Mouse (Mus musculus) hindbrain, postnatal 0 days (tissue): Measurements from ENCODE around the gene Dnm1l. TPM values are rescaled to one million over a fixed set of nuclear protein-coding genes. Genes with fewer than 3 reads are reported as not detected.

Experiments
- ATAC-seq: fragments of 200-750 bp; cut with Nextera tagmentation; 2 replicates; pipeline ENCODE4 v1.8.0; 2017; ENCODE audit warnings: mild to moderate bottlenecking, moderate TSS enrichment, moderate library complexity
- DNase-seq: peaks from one replicate; pipeline ENCODE4 v3.0.0-alpha.2; 2015; ENCODE audit warnings: low spot score
- H3K27ac ChIP-seq: fragments of 300-500 bp; sonication (generic); 2 replicates; pipeline ENCODE4 v1.5.1; 2014; ENCODE audit warnings: mild to moderate bottlenecking
- H3K27me3 ChIP-seq: fragments of 300-500 bp; sonication (generic); 2 replicates; pipeline ENCODE4 v1.6.1; 2014; ENCODE audit warnings: low read length, mixed read lengths; ENCODE audit not compliant: insufficient read depth
- H3K36me3 ChIP-seq: fragments of 300-500 bp; sonication (generic); 2 replicates; pipeline ENCODE4 v1.6.1; 2014; ENCODE audit warnings: low read length, mixed read lengths; ENCODE audit not compliant: insufficient read depth
- H3K4me1 ChIP-seq: fragments of 300-500 bp; sonication (generic); 2 replicates; pipeline ENCODE4 v1.6.1; 2014; ENCODE audit warnings: antibody characterized with exemption, low read length, mixed read lengths; ENCODE audit not compliant: insufficient read depth
- H3K4me2 ChIP-seq: fragments of 300-500 bp; sonication (generic); 2 replicates; pipeline ENCODE4 v1.6.1; 2014; ENCODE audit warnings: low read depth, mild to moderate bottlenecking, low read length, moderate library complexity, mixed read lengths
- H3K4me3 ChIP-seq: fragments of 300-500 bp; sonication (generic); 2 replicates; pipeline ENCODE4 v1.5.1; 2014; ENCODE audit warnings: low read length
- H3K9ac ChIP-seq: fragments of 300-500 bp; sonication (generic); replicated peaks from 2 replicates; pipeline ENCODE4 v1.6.1; 2014; ENCODE audit warnings: mild to moderate bottlenecking, low read length, moderate library complexity, mixed read lengths
- H3K9me3 ChIP-seq: fragments of 300-500 bp; sonication (generic); 2 replicates; pipeline ENCODE4 v1.6.1; 2016; ENCODE audit warnings: low read length, mixed read lengths
- CTCF ChIP-seq: IDR thresholded peaks from 2 replicates; pipeline ENCODE4 v1.5.1; 2016; ENCODE audit warnings: antibody characterized with exemption, control low read depth, low read depth
- WGBS: fragments of 180-500 bp; shearing (Covaris S2); extraction: QIAGEN DNeasy Blood & Tissue Kit; methylation state at CpG from one replicate; pipeline ENCODE4 v1.1.7; 2014; 5-methylcytosine and 5-hydroxymethylcytosine counted together
- polyA plus RNA-seq: library from polyadenylated mRNA; unstranded; fragments of >200 nt; fragmentation: Nextera tagmentation; extraction: Ambion mirVana; gene quantifications from 2 replicates; pipeline ENCODE4 v1.2.1, GENCODE M21; 2015
- total RNA-seq: library from RNA; depleted of rRNA; stranded (reverse); fragments of >200 nt; gene quantifications from 2 replicates; pipeline ENCODE4 v1.2.3, GENCODE M21; 2014; rRNA removed

The Dnm1l gene
- total and polyA plus RNA-seq, 2 experiments from 2014 or later = 70.6 to 113 TPM

DNA sequence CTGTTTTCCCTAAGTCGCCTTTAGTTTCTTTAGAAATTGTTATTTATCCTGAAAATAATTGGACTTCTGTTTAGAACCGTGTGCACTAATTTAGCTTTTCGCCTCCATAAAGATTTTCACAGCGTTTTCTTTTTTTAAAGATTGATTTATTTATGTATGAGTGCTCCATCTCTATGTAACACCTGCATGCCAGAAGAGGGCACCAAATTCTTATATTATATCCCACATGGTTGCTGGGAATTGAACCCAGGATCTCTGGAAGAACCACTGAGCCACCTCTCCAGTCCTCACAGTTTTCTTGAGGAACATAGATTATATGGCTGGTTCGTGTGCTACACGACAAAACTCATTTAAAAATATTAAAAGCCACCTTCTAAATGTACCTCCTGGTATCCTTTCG is 54.9 kb downstream of the Dnm1l start:
- DNase-seq = peak; percentile 47
- Histone ChIP-seq H3K9me3 (no peaks in the 10 kb centered on the region), H3K4me2 (peak overlapping the region; percentile 72), H3K4me1 (peaks cover 8% of the 10 kb centered on the region; the same call in 1 of the 2 replicates), H3K27ac (0 out of 2 replicates have a peak overlapping the region, but pooled peaks have one; percentile 94), H3K27me3 (no peaks in the 10 kb centered on the region), H3K9ac (peak overlapping the region; percentile 84; the same call in 1 of the 2 replicates), H3K4me3 (peak overlapping the region; percentile 94), H3K36me3 (peaks cover 18% of the 10 kb centered on the region)
- no peak for ATAC-seq
- peak; percentile 39 for TF ChIP-seq CTCF
- WGBS = 19% methylated on average over 7 of the region's 7 CpGs

DNA sequence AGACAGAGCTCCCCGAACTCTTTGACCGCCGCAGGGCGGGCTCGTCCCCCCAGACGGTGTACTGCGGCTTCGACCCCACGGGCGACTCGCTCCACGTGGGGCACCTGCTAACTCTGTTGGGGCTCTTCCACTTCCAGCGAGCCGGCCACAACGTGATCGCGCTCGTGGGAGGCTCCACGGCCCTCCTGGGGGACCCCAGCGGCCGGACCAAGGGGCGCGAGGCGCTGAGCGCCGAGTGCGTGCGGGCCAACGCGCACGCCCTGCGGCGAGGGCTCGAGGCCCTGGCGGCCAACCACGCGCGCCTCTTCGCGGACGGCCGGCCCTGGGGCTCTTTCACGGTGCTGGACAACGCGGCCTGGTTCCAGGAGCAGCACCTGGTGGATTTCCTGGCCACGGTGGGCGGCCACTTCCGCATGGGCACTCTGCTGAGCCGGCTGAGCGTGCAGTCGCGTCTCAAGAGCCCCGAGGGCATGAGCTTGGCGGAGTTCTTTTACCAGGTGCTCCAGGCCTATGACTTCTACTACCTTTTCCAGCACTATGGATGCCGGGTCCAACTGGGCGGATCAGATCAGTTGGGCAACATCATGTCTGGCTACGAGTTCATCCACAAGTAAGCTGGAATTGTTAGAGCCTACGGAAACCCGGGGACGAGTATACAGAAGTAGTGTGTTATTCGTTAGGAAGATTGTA is 55.5 kb downstream of the Dnm1l start:
- ATAC-seq = peak; percentile 74
- Histone ChIP-seq H3K9me3 (no peaks in the 10 kb centered on the region), H3K27me3 (no peaks in the 10 kb centered on the region), H3K4me3 (peak overlapping the region; percentile 94), H3K36me3 (peaks cover 15% of the 10 kb centered on the region; the same call in 1 of the 2 replicates), H3K4me2 (peak overlapping the region; percentile 72), H3K4me1 (peaks cover 8% of the 10 kb centered on the region; the same call in 1 of the 2 replicates), H3K27ac (peak overlapping the region; percentile 94), H3K9ac (peak overlapping the region; percentile 84)
- WGBS = under 1% methylated on average over 59 of the region's 61 CpGs
- DNase-seq = peak; percentile 49
- TF ChIP-seq CTCF = no peak

DNA sequence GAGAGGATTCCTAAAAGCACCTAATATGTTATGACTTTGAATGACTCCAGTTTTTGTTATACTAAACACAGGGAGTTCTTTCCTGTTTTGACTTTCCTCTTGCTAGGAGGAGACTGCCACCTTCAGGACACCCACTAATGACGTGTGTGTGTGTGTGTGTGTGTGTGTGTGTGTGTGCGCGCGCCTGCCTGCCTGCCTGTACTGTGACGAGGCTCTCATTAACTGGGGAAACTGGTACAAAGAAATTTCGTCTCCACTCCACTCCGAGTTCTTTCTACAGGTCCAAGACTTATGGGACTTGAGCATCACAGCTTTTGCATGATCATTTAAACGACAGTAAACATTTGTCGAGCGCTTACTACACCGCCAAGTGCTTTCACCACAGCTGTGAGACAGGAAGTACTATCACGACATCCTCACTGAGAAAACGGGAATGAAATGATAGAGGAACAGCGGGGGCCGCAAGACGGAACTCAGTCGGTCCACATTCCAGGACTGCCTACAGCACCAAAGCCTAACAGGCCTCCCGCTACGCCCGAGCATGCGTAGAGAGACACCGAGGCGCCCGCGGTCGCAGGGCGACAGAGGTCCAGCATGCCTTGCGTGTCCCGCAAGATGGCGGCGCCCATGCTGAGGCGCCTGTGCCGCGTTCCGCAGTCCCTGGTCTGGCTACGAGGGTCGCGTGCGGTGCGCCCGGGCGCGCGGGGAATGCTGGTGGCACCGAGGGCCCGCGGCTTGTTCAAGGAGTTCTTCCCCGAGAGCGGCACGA is 56.2 kb downstream of the Dnm1l start, which contains the start of gene Yars2:
TSS of gene Yars2 (plus strand) at position 597 of the 769 bp plus-strand sequence.
- Histone ChIP-seq H3K4me1 (peaks cover 8% of the 10 kb centered on the region; the same call in 1 of the 2 replicates), H3K9ac (peak within 1 kb of the TSS; percentile 84), H3K27me3 (no peaks in the 10 kb centered on the region), H3K27ac (peak within 1 kb of the TSS; percentile 94), H3K36me3 (peaks cover 10% of the 10 kb centered on the region; the same call in 1 of the 2 replicates), H3K4me2 (peak within 1 kb of the TSS; percentile 72), H3K4me3 (peak within 1 kb of the TSS; percentile 94), H3K9me3 (no peaks in the 10 kb centered on the region)
- ATAC-seq (peak; percentile 99), DNase-seq (peak; percentile 97)
- peak; percentile 91 for TF ChIP-seq CTCF
- WGBS = under 1% methylated on average over 50 of the region's 50 CpGs

DNA sequence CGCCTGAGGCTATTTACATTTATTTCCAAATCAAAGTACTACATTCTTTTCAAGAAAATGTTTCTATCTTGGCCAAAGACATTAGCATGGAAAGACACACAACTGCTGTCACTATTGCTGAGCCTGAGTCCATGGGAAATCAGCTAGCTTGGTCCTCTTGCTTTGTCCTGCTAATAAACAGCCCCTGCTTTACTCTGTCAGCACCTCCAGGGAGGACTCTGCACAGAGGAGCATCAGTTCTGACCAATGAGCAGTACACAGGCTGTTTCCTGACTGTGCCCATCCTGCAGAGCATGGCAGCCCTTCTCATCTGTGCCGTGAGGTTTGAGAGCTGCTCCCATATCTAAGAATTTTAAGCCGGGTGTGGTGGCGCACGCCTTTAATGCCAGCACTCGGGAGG is 85.0 kb downstream of the Dnm1l start:
- DNase-seq (no peak), ATAC-seq (no peak)
- Histone ChIP-seq H3K36me3 (no peaks in the 10 kb centered on the region), H3K9ac (no peak overlapping the region), H3K4me3 (no peak overlapping the region), H3K27me3 (no peaks in the 10 kb centered on the region), H3K9me3 (no peaks in the 10 kb centered on the region), H3K4me2 (no peak overlapping the region), H3K4me1 (no peaks in the 10 kb centered on the region), H3K27ac (no peak overlapping the region)
- WGBS = 85% methylated on average over 6 of the region's 6 CpGs
- no peak for TF ChIP-seq CTCF

DNA sequence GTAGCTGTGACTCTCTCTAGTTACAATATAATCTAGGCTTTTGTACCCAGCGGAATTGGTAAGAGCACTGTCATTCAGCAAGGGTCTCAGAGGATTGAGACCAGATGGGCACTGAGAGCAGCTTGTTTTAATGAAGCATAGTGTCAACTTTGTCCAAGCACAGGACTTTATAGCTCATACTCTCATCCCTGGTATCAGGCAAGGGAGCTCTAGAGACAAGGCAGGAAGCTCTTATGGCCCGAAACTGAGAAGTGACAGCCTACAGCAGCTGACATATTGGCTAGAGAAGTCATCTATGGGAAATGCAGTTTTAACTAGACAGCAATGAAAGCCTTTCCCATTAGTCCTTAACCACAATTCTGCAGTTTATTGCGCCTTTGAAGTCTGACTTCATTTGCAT is 85.8 kb downstream of the Dnm1l start:
- no peak for DNase-seq
- H3K27ac ChIP-seq = no peak overlapping the region

DNA sequence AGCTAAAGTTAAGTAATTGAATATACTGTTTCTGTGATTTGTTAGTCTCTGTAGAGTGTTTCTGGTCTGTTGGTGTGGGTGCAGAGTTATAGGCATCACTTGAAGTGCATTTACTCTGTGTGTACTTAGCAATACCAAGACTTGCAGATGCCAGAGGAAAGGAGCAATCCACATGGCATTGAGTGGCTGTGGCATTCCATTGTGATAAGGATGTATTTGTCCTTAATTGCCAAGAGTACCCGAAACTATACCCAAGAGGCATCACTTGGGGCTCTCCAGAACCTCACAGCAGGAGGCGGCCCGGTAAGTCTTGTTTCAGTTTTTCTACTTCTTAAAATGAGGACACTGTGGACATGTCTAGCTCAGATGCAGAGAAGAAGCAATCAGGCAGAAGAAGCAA is 96.3 kb downstream of the Dnm1l start:
- ATAC-seq (no peak), DNase-seq (no peak)
- Histone ChIP-seq H3K4me3 (no peak overlapping the region), H3K9me3 (no peaks in the 10 kb centered on the region), H3K27me3 (no peaks in the 10 kb centered on the region), H3K4me2 (no peak overlapping the region), H3K36me3 (no peaks in the 10 kb centered on the region), H3K27ac (no peak overlapping the region), H3K4me1 (no peaks in the 10 kb centered on the region), H3K9ac (no peak overlapping the region)
- no peak for TF ChIP-seq CTCF
- WGBS = 82% methylated on average over 3 of the region's 3 CpGs

More for the DNA sequence above, 85.8 kb downstream of the Dnm1l start:
- no peaks in the 10 kb centered on the region for H3K9me3 ChIP-seq
- no peaks in the 10 kb centered on the region for H3K36me3 ChIP-seq
- 46% methylated on average over 3 of the region's 3 CpGs for WGBS
- no peaks in the 10 kb centered on the region for H3K4me1 ChIP-seq
- no peak overlapping the region for H3K9ac ChIP-seq
- H3K4me2 ChIP-seq = no peak overlapping the region
- no peak for ATAC-seq
- H3K27me3 ChIP-seq = no peaks in the 10 kb centered on the region
- TF ChIP-seq CTCF = no peak
- H3K4me3 ChIP-seq = no peak overlapping the region

Other genes with a start within 250 kb of the Dnm1l start
- 1.8 and 1.9 TPM in 2 replicates for gene Pkp2, start 145.6 kb downstream of the Dnm1l start, total RNA-seq
- gene Pkp2, start 145.6 kb downstream of the Dnm1l start, polyA plus RNA-seq = 1.4 and 1.7 TPM in 2 replicates
- 30.9 and 40.6 TPM in 2 replicates for gene Yars2, start 56.0 kb downstream of the Dnm1l start, total RNA-seq
- 26.4 and 28.0 TPM in 2 replicates for gene Yars2, start 56.0 kb downstream of the Dnm1l start, polyA plus RNA-seq
- gene Fgd4, start 241.6 kb upstream of the Dnm1l start, total RNA-seq = 24.0 and 27.6 TPM in 2 replicates
- gene Fgd4, start 241.6 kb upstream of the Dnm1l start, polyA plus RNA-seq = 13.4 and 15.7 TPM in 2 replicates